Mouse (Mus musculus) heart, postnatal 0 days (tissue): ENCODE results near the gene Gnat3. TPM values are rescaled to one million over a fixed set of nuclear protein-coding genes. Genes with fewer than 3 reads are reported as not detected.

Experiments
- ATAC-seq: fragments of 200-750 bp; cut with Nextera tagmentation; 2 replicates; pipeline ENCODE4 v1.8.0; 2017; ENCODE audit warnings: low read depth, moderate number of reproducible peaks, moderate library complexity; ENCODE audit not compliant: insufficient read depth
- DNase-seq: peaks from one replicate; pipeline ENCODE4 v3.0.0-alpha.2; 2016; ENCODE audit warnings: low spot score
- H3K27ac ChIP-seq: fragments of 300-500 bp; sonication (generic); 2 replicates; pipeline ENCODE4 v1.5.1; 2014; ENCODE audit warnings: low read depth, mild to moderate bottlenecking
- H3K27me3 ChIP-seq: fragments of 300-500 bp; sonication (generic); 2 replicates; pipeline ENCODE4 v1.6.1; 2014; ENCODE audit warnings: low read length, mixed read lengths; ENCODE audit not compliant: control insufficient read depth, insufficient read depth
- H3K36me3 ChIP-seq: fragments of 300-500 bp; sonication (generic); replicated peaks from 2 replicates; pipeline ENCODE4 v1.6.1; 2014; ENCODE audit warnings: low read length, mixed read lengths; ENCODE audit not compliant: control insufficient read depth, insufficient read depth
- H3K4me1 ChIP-seq: fragments of 300-500 bp; sonication (generic); 2 replicates; pipeline ENCODE4 v1.6.1; 2014; ENCODE audit warnings: antibody characterized with exemption; ENCODE audit not compliant: control insufficient read depth, insufficient read depth
- H3K4me2 ChIP-seq: fragments of 300-500 bp; sonication (generic); 2 replicates; pipeline ENCODE4 v1.6.1; 2014; ENCODE audit warnings: low read depth, mild to moderate bottlenecking, low read length, moderate library complexity
- H3K4me3 ChIP-seq: fragments of 300-500 bp; sonication (generic); 2 replicates; pipeline ENCODE4 v1.5.1; 2014; ENCODE audit warnings: low read depth, low read length
- H3K9ac ChIP-seq: fragments of 300-500 bp; sonication (generic); replicated peaks from 2 replicates; pipeline ENCODE4 v1.6.1; 2014; ENCODE audit warnings: low read depth, low read length, mixed read lengths
- H3K9me3 ChIP-seq: fragments of 300-500 bp; sonication (generic); replicated peaks from 2 replicates; pipeline ENCODE4 v1.6.1; 2016; ENCODE audit warnings: low read length; ENCODE audit not compliant: control insufficient read depth
- CTCF ChIP-seq: IDR thresholded peaks from 2 replicates; pipeline ENCODE4 v1.5.1; 2016; ENCODE audit warnings: antibody characterized with exemption, control low read depth, low read depth
- EP300 ChIP-seq: IDR thresholded peaks from 2 replicates; pipeline ENCODE4 v1.6.1; 2016; ENCODE audit warnings: antibody characterized with exemption, low read depth
- WGBS: fragments of 180-500 bp; shearing (Covaris S2); extraction: QIAGEN DNeasy Blood & Tissue Kit; methylation state at CpG from one replicate; pipeline ENCODE4 v1.1.7; 2014; 5-methylcytosine and 5-hydroxymethylcytosine counted together
- polyA plus RNA-seq: library from polyadenylated mRNA; unstranded; fragments of >200 nt; fragmentation: Nextera tagmentation; extraction: Ambion mirVana; gene quantifications from 2 replicates; pipeline ENCODE4 v1.2.1, GENCODE M21; 2015
- total RNA-seq: library from RNA; depleted of rRNA; stranded (reverse); fragments of >200 nt; gene quantifications from 2 replicates; pipeline ENCODE4 v1.2.3, GENCODE M21; 2014; ENCODE audit warnings: low replicate concordance

Gnat3 gene
- total and polyA plus RNA-seq, 2 experiments from 2014 or later, result 0.11 TPM; not detected in 1

DNA sequence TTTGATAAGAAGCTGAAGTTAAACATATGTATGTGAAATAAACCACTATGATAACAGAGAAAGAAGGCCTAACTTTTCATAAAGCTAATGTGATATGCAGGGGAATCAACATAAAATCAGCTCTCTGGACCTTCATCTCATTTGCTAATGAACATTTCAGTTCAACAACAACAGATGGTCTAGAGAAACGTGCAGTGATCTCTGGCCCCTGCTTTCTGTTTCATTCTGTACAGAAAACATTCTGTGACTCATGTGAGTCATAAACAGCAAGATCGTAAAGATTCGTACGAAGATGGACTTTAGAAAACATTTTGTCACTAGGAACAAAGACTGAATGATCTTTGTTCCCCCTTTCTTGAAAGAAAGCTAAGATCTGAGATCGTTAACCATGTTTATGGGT lies 48.0 kb downstream of the Gnat3 start:
- no peak for DNase-seq
- H3K9ac ChIP-seq, result no peak overlapping the region
- H3K27me3 ChIP-seq, result no peaks in the 10 kb centered on the region
- H3K36me3 ChIP-seq, result no peaks in the 10 kb centered on the region
- no peak overlapping the region for H3K27ac ChIP-seq
- WGBS, result 86% methylated on average over 5 of the region's 5 CpGs
- no peak overlapping the region for H3K4me3 ChIP-seq
- no peaks in the 10 kb centered on the region for H3K9me3 ChIP-seq
- H3K4me2 ChIP-seq, result no peak overlapping the region
- H3K4me1 ChIP-seq, result peaks cover 7% of the 10 kb centered on the region
- no peak for TF ChIP-seq CTCF
- no peak for TF ChIP-seq EP300
- ATAC-seq, result no peak

DNA sequence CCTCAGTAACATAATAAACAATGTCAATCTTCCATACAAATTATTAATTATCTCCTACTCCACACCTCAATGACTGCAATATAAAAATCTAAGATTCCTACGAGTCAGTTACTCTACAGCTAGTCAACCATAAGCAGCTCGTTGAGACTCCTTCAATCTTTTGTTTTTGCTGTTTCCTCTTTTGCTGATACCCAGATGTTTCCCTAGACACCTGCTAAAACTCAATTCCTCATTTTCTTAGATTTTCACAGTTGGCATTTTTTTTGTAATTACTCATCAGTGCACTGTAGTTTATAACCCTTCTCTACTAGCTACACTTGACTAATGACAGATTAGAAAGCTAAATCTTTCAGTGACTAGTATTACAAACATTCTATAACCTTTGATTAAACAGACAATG lies 50.8 kb downstream of the Gnat3 start:
- H3K27ac ChIP-seq, result no peak overlapping the region

DNA sequence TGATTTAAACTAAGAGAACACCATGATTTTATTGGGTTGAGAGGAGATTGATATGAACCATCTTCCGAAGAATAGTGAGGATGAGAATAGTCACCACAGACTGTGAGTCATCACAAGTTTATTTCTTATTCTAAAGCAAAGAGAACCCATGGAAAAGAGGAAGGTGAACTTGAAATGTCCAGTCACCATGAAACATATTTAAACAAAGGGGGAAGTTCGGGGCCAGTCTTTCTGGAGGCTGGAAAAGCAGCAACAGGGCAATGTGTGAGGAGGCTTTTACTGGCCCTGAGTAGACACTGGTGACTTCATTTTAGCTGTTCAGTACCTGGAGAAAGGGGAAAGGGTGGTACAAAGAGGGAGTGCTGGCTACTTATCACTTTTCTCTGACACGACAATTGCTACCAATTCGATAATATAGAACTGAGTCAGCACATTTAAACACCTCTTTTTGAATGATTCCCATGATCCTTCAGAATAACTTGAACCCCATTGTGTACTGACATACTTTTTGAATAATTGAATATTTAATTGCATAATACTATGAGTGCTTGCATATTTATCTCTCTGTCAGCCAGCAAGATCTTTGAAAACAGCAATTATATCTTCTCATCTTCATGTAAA lies 52.0 kb downstream of the Gnat3 start:
- Histone ChIP-seq H3K36me3 (no peaks in the 10 kb centered on the region), H3K9ac (no peak overlapping the region), H3K9me3 (no peaks in the 10 kb centered on the region), H3K4me1 (no peaks in the 10 kb centered on the region), H3K27ac (no peak overlapping the region), H3K4me3 (no peak overlapping the region), H3K4me2 (no peak overlapping the region), H3K27me3 (no peaks in the 10 kb centered on the region)
- ATAC-seq (no peak), DNase-seq (peak; percentile 2)
- no peak for TF ChIP-seq CTCF
- no peak for TF ChIP-seq EP300
- 86% methylated on average over 4 of the region's 4 CpGs for WGBS

More for the DNA sequence above, 50.8 kb downstream of the Gnat3 start:
- Histone ChIP-seq H3K4me2 (no peak overlapping the region), H3K9me3 (no peaks in the 10 kb centered on the region), H3K4me1 (no peaks in the 10 kb centered on the region), H3K27me3 (no peaks in the 10 kb centered on the region), H3K9ac (no peak overlapping the region), H3K36me3 (no peaks in the 10 kb centered on the region), H3K4me3 (no peak overlapping the region)
- TF ChIP-seq CTCF (no peak), EP300 (no peak)
- no peak for DNase-seq
- 37% methylated on average over 2 of the region's 2 CpGs for WGBS
- ATAC-seq, result no peak

DNA sequence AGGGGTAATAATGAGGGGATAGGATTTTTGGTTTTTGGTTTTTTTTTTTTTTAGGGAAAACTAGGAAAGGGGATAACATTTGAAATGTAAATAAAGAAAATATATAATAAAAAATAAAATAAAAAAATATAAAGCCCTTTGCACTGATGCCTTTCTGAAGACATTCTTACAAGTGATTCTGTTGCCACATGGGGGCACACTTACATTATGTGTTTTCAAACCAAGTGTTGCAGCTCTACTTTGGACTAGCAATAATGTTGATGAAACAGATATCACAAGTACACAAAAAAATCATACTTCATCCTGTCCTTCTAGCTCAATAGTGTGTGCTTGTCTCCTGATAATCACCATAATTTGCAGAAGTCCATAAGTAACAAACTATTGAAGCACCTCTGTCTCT lies 61.0 kb downstream of the Gnat3 start:
- Histone ChIP-seq H3K4me1 (no peaks in the 10 kb centered on the region), H3K27me3 (no peaks in the 10 kb centered on the region), H3K27ac (no peak overlapping the region), H3K4me3 (no peak overlapping the region), H3K9me3 (no peaks in the 10 kb centered on the region), H3K9ac (no peak overlapping the region), H3K4me2 (no peak overlapping the region), H3K36me3 (no peaks in the 10 kb centered on the region)
- DNase-seq (no peak), ATAC-seq (no peak)
- TF ChIP-seq EP300 (no peak), CTCF (peak; percentile 29)

DNA sequence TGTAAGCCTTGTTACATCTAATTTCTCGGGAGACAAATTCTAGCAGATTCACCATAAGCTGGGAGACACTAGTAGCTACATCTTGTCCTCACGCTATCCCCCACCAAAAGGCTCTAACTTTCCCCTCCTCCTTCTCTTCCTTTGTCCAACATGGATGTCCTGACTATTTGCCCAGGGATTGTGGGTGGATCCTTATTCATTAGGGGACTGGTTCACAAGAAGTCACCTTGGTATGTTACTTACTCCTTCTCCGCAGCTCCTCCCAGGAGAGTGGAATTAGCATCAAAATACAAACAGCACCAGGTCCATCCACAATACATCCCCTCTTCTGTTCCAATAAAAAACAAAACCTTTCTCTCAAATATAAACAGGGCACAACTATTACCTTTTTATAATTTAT lies 65.2 kb downstream of the Gnat3 start:
- H3K4me3 ChIP-seq, result no peak overlapping the region
- DNase-seq (no peak), ATAC-seq (no peak)
- H3K9ac ChIP-seq, result no peak overlapping the region
- no peak for TF ChIP-seq EP300
- no peak for TF ChIP-seq CTCF
- no peaks in the 10 kb centered on the region for H3K4me1 ChIP-seq
- WGBS, result 88% methylated on average over 3 of the region's 3 CpGs
- H3K27ac ChIP-seq, result no peak overlapping the region
- no peaks in the 10 kb centered on the region for H3K27me3 ChIP-seq
- H3K9me3 ChIP-seq, result no peaks in the 10 kb centered on the region
- no peak overlapping the region for H3K4me2 ChIP-seq
- H3K36me3 ChIP-seq, result no peaks in the 10 kb centered on the region
